Mouse (Mus musculus) lung, postnatal 25 days (tissue): ENCODE results near the gene Gm49368.
"Not testable (repeated sequence)": the region's sequence is repeated elsewhere in the genome, so short reads cannot be mapped to it uniquely, and the experiment has no call there.

Experiments used
- DNase-seq: peaks from one replicate; pipeline ENCODE4 v3.0.0; 2022; ENCODE audit warnings: low spot score

Gm49368 gene

DNA sequence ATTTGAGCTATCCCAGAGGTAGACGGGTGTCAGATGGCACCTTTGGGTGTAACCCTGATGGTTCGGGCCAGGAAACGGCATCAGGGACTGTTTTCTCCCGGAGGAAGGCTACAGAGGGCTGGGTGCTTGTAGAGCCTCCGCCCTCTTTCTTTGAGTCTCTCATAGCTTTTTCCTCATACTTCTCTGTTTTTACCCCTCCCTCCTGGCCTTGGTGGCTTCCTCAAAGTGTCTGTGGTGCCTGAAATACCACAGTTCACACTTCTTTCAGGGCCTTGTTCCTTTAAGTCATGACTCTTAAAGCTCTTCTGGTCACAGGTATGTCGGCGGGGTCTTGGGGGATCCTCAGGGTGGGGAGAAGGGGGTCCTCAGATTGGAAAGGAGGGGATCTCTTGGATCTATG lies at the start of gene Gm49368, which contains the start of gene Itgam:
Gene Gm49368, plus strand, starts transcription at position 228 of the 400 bp plus-strand sequence.
Gene Itgam, plus strand, starts transcription at position 185 of the 400 bp plus-strand sequence.
- DNase-seq: peak; percentile 36

DNA sequence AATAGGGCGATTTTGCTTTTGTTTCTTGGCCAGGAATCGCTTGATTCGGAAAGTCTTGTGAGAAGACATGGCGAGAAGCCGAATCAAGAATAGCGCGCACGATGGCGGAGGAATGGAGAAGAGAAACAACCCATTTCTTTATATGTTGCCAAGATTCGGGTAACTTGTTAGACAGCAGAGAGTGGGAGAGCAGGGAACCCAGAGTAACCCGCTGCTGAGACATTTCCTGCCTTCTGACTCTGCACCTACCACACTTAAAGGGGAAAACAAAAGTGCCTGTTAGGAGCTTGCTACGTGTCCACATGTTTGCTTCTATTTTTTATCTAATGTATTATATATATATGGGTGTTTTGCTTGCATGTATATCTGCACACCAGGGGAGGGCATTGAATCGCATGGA lies 49.4 kb upstream of the Gm49368 start:
- DNase-seq: no peak

DNA sequence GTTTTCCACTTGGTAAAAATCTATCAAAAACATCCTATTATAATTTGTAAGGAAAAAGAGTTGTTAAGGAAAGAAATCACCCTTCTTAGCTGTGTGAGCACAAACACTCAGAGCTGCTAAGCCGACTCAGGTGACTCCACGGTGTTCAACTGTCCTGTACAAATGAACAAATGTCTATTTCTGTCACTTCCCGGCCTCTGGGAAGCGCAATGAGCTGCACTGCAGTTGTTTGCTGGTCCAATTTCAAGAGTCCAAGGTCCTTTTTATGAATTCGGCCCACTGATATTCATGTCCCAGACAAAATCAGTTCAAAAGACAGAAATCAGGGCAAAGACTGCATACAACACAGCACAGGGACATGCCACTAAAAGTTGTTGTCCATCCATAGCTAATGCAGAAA lies 46.3 kb upstream of the Gm49368 start:
- DNase-seq: not testable (repeated sequence)

DNA sequence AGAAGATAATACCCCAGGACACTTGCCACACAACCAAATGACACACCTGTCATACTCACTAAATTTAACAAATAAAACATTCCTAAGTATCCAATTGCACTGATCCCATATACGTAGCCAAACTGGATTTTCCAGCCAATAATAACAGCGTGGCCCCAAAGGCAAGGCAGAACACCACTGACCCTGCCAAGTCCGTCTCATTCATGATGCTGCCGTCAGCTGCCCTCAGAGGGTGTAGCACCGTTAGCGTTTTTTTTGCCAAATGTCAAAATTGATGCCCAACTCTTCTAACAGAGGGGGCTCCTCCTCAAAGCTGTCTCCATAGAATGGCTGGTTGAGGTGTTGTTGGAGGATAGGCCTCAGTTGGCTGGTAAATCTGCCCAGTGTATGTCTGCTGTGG lies 45.8 kb upstream of the Gm49368 start:
- no peak for DNase-seq

DNA sequence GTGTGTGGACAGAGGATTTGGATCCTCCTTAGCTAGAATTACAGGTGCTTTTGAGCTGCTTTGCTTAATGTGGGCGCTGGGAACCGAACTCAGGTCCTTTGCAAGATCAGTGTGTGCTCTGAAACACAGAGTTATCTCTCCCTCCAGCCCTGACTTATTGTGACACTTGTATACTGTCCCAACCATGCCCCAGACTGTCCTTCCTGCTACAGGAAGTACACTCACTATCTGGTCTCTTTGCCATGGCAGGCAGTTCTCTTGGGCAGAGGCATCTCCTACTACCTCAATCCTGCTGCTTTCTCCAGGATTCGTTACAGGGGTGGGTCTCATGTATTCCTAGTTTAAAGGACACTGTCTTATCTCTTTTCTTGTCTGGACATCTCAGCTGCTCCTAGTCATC lies 44.2 kb upstream of the Gm49368 start:
- DNase-seq: no peak

DNA sequence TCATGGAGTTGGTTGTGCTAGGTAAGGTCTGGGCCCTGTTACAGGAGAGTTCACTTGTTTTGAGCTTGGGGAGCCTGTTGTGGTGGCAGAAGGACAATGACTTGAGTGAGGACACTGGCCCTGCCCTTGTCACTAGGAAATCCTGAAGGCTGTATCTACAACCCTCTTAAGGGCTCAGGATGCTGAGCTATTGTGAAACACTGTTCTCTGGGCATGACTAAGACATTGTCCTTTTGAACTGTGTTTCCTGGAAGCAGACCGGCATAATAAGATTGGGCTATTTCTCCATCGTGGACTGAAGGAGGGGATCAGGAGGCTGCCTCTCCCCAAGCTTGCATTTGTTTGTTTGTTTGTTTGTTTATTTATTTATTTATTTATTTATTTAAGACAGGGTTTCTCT lies 43.3 kb upstream of the Gm49368 start:
- no peak for DNase-seq

DNA sequence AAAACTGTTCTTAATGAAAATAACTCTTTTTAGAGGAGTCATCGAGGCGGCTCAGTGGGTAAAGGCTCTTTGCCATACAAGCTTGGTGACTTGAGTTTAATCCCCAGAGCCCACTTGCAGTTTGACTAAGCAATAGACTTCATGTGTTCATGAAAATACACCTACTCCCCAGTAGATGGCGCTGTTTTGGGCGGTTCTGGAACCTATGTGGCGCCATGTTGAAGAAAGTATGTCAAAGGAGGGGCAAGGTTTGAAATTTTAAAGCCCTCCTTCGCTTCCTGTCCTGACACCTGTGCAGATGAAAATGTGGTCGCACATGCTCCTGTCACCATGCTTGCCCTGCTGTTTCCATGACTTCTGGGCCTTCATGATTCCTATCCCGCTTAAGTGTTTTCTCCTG lies 39.5 kb upstream of the Gm49368 start:
- no peak for DNase-seq

DNA sequence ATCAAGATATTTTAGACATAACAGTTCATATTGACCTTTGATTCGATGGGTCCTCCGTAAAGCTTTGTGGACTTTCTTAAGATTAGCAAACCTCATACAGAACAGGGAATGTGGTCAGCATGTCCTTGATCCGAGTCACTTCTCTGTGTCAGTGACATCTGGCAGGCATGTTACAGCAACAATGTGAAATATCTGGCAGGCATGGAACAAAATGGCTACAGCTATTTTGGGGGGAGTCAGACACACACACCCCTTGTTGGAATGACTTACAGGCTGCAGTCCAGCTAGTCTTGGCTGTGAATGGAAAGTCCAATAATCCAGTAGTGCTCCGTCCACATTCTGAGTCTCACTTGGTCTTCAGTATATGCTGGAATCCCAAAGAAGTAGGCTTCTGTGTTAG lies 38.9 kb upstream of the Gm49368 start:
- no peak for DNase-seq

DNA sequence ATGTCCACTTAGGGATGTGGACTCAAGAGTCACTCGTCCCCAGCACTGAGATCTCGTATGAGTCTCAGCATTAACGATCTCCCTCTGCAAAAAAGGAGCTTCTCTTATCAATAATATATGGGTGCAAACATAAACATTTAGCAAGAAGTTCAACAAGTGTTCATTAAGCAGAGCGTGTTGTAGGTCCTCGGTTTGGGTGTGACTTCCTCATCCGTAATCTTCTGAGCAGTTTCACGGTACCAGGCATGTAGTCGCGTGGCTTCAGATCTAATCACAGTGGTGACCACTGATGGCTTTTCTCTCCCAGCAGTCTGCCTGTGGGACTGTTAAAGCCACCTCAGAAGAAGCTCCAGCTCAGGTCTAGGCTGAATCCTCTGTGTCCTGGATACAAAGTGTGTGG lies 38.1 kb upstream of the Gm49368 start:
- DNase-seq: no peak

DNA sequence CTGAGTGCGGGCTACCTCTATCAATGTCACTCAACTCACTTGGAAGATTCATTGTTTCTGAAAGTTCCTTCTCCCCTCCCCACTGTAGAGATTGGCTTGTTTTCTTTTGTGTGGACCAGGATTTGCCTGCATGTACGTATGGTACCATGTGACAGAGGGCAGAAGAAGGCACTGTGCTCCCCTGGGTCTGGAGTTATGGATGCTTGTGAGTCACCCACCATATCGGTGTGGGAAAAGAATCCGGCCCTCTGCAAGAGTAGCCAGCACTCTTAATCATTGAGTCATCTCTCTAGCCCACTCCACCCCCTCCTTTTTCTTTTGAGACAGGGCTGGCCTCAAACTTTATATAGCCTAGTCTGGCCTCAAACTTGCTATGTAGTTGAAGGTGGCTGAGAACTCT lies 37.6 kb upstream of the Gm49368 start:
- no peak for DNase-seq

DNA sequence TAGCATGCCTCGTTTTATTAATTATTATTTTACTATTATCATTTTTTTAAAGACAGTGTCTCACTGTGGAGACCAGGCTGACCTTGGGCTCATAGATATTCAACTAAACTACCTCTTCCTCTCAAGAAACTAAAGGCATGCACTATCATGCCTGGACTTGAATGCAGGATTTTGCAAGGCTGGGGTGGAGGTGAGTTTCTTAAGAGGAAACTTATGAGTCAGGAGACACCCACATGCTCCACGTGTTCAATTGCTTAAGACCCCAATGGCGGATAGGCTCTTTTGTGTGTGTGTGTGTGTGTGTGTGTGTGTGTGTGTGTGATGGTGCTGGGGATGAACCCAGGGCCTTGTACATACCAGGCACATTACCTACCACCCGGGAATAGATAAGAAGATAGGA lies 37.1 kb upstream of the Gm49368 start:
- DNase-seq: no peak

DNA sequence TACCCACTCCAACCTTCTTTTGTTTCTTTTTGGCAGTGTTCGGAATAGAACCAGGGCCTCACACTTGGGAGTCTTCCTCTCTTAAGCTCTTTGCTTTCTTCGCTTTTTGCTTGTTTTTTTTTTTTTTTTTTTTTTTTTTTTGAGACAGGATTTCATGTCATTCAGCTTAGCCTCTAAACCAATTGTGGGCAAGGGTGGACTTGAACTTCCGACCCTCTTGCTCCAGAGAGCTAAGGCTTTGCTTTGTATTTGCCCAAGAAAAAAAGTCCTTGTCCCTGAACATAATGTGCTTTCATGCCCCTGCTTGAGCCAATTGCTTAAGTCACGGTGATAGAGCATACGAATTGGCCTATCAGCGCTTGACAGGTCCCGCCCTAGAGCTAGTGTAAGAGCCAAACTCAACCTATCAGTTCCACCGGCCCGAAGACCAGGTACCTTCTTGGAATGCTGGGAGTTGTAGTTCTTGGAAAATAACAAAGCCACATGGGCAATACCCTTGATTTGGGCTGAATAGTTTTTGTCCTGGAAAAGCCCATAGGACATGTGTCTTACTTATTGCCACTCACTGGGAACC lies 31.0 kb upstream of the Gm49368 start:
- DNase-seq: peak; percentile 53

DNA sequence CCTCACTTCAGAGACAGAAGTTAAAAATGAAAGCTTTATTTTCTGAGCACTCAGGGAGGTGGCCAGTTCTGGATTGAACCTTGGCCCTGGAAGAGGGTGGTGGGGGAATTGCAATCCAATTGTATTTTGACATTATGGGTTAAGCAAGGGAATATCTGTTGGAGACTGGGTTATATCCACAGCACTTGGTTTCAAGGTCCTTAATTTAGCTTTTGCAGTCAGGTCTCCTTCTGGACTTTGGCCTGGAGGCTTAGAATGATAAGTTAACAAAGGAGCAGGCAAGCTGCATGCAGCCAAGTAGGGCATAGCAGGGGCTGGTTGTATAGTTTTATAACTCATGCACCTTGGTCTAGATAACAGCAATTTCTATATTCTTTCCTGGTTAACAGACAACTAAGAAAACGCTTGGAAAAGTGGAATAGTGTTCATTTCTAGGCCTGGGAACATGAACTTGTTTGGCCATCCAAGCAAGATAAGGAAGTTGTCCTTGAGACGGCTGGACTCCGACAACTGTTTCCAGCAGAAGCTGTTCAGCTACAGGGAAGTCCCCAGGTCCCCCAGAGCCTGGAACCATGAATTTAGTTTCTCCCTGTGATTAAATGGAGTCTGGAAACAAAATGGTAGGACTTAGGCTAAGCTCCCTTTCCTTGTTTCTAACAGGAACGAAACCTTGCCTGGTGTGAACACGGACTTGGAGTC lies 30.0 kb upstream of the Gm49368 start:
- no peak for DNase-seq

DNA sequence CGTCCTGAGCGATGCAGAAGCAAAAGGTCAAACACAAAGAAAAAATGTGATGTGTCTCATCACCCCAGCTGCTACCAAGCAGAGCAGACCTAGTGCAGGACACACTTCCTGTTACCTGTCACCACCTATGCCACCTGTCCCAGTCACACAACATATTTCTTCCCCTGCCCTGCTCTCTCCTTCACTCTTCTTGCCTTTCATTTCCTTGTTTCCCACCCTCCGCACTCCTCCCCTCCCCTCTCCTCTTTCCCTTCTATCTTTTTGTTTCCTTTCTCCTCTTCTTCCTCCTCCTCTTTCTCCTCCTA lies 29.5 kb upstream of the Gm49368 start:
- no peak for DNase-seq

DNA sequence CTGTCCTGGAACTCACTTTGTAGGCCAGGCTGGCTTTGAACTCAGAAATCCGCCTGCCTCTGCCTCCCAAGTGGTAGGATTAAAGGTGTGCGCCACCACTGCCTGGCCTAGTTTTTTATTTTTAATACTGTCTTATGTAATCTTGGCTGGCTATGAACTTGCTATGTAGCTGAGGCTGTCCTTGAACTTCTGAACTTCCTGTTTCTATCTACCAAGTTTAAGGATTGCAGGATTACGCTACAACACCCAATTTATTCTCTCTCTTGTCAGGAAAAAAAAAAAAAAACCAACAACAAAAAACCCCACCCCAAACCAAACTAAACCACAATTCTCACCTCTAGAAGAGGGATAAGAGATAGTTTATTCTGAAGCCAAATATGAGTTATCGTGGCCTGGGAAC lies 28.9 kb upstream of the Gm49368 start:
- no peak for DNase-seq

DNA sequence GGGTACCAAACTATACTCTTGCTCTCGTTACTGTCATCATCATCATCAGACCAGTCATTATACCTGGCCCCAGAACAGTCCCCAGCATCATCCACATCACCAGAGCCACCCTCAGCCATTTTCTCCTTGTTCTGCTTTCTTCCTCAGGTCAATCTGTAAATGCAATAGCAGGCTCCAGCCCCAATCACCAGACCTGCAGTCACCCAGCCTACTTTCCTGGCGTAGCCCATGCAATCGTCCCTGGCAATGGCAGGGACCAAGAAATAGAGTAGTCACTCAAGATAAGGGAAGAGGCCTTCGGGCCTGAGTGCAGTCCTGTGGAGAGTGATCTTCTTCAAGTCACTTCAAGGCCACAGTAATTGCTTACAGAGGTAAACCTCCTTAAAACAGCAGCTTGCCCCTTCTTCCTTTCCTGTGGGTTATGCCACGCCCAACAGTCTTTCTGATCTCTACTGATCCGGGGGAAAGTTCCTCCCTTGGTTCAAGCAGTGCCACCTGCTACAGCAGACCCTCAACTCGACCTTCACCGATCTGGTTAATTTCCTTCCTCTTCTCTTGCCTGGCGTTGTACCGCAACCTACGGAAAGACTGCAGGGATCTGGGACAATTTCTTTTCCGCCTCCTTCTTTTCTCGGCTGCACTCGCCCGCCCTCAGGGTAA lies 20.2 kb upstream of the Gm49368 start:
- not testable (repeated sequence) for DNase-seq

DNA sequence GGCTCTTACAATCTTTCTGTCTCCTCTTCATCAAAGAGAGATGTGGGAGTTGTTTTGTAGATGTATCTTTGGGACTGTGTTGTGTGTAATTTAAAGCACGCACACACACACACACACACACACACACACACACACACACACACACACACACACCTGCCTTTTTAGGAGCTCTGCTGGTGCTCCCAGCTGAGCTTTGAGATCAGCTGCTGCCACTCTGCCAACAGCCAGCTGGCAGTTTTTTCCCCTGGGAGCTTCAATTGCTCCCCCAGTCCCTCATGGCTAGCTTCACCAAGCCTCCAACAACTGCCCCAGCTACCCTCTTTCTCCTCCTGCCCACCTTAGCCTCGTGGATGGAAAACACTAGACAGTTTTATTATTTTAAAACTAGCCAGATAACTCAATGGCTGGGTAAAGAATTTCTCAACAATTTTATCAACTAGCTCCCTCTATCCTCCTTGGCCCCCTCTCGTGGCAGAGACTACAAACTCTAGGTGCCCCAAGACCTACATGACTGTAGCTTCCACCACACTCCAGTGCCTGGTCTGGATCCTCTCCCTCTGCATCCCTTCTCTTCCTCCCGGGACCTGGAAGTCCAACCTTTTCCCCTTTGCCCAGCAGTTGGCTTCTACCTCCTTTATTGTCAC lies 18.2 kb upstream of the Gm49368 start:
- no peak for DNase-seq

DNA sequence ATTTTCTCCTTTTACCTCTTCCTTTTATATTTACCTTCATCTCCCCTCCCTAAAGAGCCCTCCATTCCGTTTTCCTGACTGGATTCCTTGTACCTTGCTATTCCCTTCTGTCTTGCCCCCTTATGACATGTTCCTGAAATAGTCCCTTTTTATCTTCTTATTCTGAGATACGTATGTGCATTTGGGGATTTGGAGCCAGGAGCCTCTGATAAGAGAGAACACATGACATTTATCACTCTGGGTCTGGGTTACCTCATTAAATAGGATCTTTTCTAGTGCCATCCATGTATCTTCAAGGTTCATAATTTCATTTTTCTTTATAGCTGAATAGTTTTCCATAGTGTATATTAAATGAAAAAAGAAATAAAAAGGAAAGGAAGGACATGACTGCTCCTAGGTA lies 16.8 kb upstream of the Gm49368 start:
- DNase-seq: no peak

DNA sequence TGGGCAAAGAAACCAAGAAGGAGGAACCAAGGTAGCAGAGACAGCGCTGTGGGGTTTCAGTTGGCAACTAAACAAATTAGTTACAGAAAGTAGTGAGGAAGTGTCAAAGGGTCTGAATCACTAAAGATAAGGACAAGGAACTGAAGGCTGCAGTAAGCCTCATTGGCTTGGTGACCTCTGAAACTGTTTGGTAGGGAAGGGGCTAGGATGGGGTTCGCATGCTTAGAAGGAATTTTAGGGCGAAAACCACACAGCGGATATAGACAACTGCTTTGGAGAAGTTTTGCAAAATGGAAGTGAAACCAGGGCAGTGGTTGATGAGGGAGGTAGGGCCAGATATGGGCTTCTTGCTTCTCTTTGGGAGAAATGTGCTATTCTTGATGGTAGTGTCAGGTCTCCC lies 13.7 kb upstream of the Gm49368 start:
- peak; percentile 28 for DNase-seq

DNA sequence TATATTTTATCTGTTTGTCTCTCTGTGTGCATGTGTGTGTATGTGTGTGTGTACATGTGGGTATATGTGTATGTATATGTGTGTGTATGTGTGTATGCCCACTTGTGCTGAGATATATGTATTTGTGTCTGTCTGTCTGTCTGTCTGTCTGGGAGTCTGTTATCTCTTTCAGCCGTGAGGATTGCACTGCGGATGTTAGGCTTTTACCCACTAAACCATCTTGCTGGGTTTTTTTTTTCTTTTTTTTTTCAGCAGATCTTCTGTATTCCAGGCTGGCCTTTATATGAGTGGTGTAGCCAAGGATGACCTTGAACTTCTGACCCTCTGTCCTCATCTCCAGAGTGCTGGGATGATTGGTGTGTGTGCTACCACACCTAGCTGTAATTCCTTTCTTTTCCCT lies 13.2 kb upstream of the Gm49368 start:
- DNase-seq: no peak

DNA sequence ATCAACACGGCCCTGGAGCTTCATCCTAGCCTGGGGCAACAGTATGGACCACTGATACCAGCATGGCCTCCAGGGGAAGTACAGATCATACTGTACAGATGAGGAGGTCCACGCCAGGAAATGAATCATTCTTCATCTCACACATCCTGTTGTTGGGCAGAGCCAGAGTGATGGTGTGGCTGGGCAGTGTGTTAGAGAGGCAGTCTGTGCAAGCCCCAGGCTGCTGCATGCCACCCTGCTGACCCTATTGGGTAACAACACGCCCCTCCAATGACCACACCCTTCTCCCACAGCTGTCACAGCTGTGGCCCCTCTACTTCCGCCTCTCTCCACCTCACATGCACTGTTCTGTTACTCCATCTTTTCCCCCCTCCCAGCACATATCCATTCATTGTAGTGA lies 11.7 kb upstream of the Gm49368 start:
- DNase-seq: peak; percentile 20

DNA sequence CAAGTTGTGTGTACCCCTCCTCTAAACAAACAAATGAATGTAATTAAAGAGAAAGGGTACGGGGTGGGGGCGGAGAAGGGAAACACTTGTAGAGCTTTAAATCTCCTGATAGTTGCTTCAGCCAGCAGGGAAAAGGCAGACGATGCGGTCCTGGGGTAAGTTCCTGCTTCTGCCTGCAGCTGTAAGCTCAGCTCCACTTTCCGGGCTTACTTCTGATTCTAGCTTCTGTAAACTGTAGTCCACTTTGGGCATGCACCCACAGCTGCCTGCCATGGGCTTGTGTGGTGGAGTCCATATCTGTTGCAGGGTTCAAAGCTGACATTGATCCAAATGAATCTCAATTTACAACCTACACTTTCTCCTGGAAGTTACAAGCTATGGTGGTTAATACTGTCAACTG lies 9.4 kb upstream of the Gm49368 start:
- DNase-seq: no peak

DNA sequence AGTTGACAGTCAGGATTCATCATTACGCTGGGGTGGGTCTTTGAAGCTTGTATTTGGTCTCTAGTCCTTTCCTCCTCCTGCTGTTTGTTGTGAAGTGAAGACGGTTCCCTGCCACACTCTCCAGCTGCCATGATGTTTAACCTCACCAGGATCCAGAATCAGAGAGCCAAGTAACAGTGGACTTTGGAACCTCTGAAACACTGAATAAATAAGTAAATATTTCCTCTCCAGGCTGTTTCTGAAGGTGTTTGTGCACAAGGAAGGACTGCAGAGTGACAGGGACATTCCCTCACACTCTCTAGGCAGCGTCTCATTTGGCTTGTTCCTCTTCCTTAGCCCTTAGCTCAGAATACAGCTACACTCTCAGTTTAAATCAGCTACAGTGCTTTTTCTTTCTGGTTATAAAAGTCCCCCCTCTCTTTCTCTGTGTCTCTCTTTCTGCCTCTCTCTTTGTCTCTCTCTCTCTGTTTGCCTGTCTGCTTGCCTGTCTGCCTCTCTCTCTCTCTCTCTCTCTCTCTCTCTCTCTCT lies 5.5 kb upstream of the Gm49368 start:
- DNase-seq: no peak
